ENCODE assay signal across 8 mouse cellular contexts in genomic region chr3:103140095-103140838, GRCm38 (mm10). TPM values are rescaled to one million over a fixed set of nuclear protein-coding genes. Genes with fewer than 3 reads are reported as not detected.
DNase-seq lines count a peak whose midpoint lies in the region; ATAC-seq and TF ChIP-seq lines count a peak whose summit lies in the region.
"Not testable (repeated sequence)": the region's sequence is repeated elsewhere in the genome, so short reads cannot be mapped to it uniquely, and the experiment has no call there.

No protein-coding gene starts in this region.

- ATAC-seq in liver, embryonic 16.5 days (ENCODE audit: low read depth), result peak; percentile 83
- ATAC-seq in megakaryocyte-erythroid progenitor cell, adult 5-6 weeks (replicated peaks; ENCODE audit: low FRiP score, low TSS enrichment, poor library complexity, severe bottlenecking), result peak; percentile 82
- peak; percentile 66 for ATAC-seq in stomach, embryonic 16.5 days (ENCODE audit: insufficient read depth, low FRiP score)

- 13% methylated on average over 11 of the region's 11 CpGs for WGBS in liver, embryonic 16.5 days (ENCODE audit: insufficient replicate concordance)
- WGBS in stomach, embryonic 16.5 days, result 50% methylated on average over 11 of the region's 11 CpGs

- peaks cover 16% of the 10 kb centered on the region; the same call in 1 of the 2 replicates for H3K36me3 ChIP-seq in liver, embryonic 16.5 days (ENCODE audit: control insufficient read depth, insufficient read depth)
- H3K36me3 ChIP-seq in stomach, embryonic 16.5 days (ENCODE audit: control insufficient read depth, insufficient read depth, low read length), result not testable (repeated sequence)

- peak; percentile 15 for DNase-seq in CD4-positive, CD25-positive, alpha-beta regulatory T cell, adult 2 months (ENCODE audit: low read depth, low spot score)
- DNase-seq in gastrocnemius, adult 8-10 months (ENCODE audit: low spot score in 2 of 2), result peak; percentile 7 to 14
- peak; percentile 60 to 62 for DNase-seq in heart, postnatal 10 days
- DNase-seq in kidney, postnatal 25 days, result peak; percentile 38 to 49

- H3K4me1 ChIP-seq in bone marrow macrophage, adult 2 months (ENCODE audit: control insufficient read depth, insufficient read depth, low read length), result peaks cover 19% of the 10 kb centered on the region
- peaks cover 25% of the 10 kb centered on the region for H3K4me1 ChIP-seq in liver, embryonic 16.5 days (ENCODE audit: control insufficient read depth, low read depth, low read length)
- not testable (repeated sequence) for H3K4me1 ChIP-seq in stomach, embryonic 16.5 days (ENCODE audit: control insufficient read depth, insufficient read depth, low read length)

- peak overlapping the region; percentile 60 for H3K9ac ChIP-seq in liver, embryonic 16.5 days (ENCODE audit: low read depth, low read length)
- not testable (repeated sequence) for H3K9ac ChIP-seq in stomach, embryonic 16.5 days (ENCODE audit: low read length)

- peak overlapping the region; percentile 59 for H3K4me2 ChIP-seq in liver, embryonic 16.5 days (ENCODE audit: low read depth, low read length)
- H3K4me2 ChIP-seq in stomach, embryonic 16.5 days (ENCODE audit: low read depth, low read length), result peak overlapping the region; percentile 28

- peak overlapping the region; percentile 50 for H3K4me3 ChIP-seq in bone marrow macrophage, adult 2 months (ENCODE audit: insufficient read depth, low read length)
- H3K4me3 ChIP-seq in liver, embryonic 16.5 days (ENCODE audit: low read depth, low read length), result peak overlapping the region; percentile 38
- not testable (repeated sequence) for H3K4me3 ChIP-seq in stomach, embryonic 16.5 days (replicated peaks; ENCODE audit: low read length)

- peak; percentile 75; the same call in 1 of the 2 replicates for TF ChIP-seq POLR2A in bone marrow macrophage, adult 2 months (IDR thresholded peaks at IDR 0.05; ENCODE audit: borderline replicate concordance, low read depth, low read length)

- peak overlapping the region; percentile 89 for H3K27ac ChIP-seq in bone marrow macrophage, adult 2 months (ENCODE audit: insufficient read depth, low read depth, low read length)
- H3K27ac ChIP-seq in liver, embryonic 16.5 days (ENCODE audit: low read length), result peak overlapping the region; percentile 63
- peak overlapping the region; percentile 86 for H3K27ac ChIP-seq in stomach, embryonic 16.5 days (ENCODE audit: low read length)

- not testable (repeated sequence) for H3K27me3 ChIP-seq in liver, embryonic 16.5 days (ENCODE audit: control insufficient read depth, insufficient read depth, low read depth, low read length); stomach, embryonic 16.5 days (ENCODE audit: control insufficient read depth, insufficient read depth, low read length)

- TF ChIP-seq CTCF in bone marrow macrophage, adult 2 months (IDR thresholded peaks at IDR 0.05; ENCODE audit: low read depth, low read length), result not testable (repeated sequence)

- intact Hi-C loops in heart, postnatal 10 days (cut with DNase I), result not testable (repeated sequence)

- not testable (repeated sequence) for H3K9me3 ChIP-seq in liver, embryonic 16.5 days (replicated peaks; ENCODE audit: control insufficient read depth, low read length); stomach, embryonic 16.5 days (replicated peaks; ENCODE audit: control insufficient read depth, low read length)

RNA-seq across cellular contexts. Expression of gene Bcas2, which starts 31.2 kb away (rescaled TPM):
- polyA plus RNA-seq in bone marrow macrophage, adult 2 months (2012; ENCODE audit: insufficient read depth, insufficient read length, missing spikeins), result 68.5 and 75.7 TPM in 2 replicates
- 10 to 100 TPM; 38.5 to 46.0 (median 40.4) TPM for total RNA-seq in gastrocnemius, adult 8-10 months (2022)
- total RNA-seq in heart, postnatal 10 days (2021), result 10 to 100 TPM; 55.5 to 61.6 TPM
- 117 and 129 TPM in 2 replicates for polyA plus RNA-seq in liver, embryonic 16.5 days (2015; fragmentation: Nextera tagmentation; extraction: Ambion mirVana)
- 134 and 143 TPM in 2 replicates for total RNA-seq in megakaryocyte-erythroid progenitor cell, adult 5-6 weeks (2014; fragmentation: Nextera tagmentation)
- total RNA-seq in megakaryocyte-erythroid progenitor cell, adult 5-6 weeks (2017), result 260 and 277 TPM in 2 replicates
- polyA plus RNA-seq in stomach, embryonic 16.5 days (2015; fragmentation: Nextera tagmentation; extraction: Ambion mirVana), result 177 and 186 TPM in 2 replicates

RNA-seq across cellular contexts. Expression of gene Dennd2c, which starts 37.9 kb away (rescaled TPM):
- 6.0 and 6.5 TPM in 2 replicates for polyA plus RNA-seq in bone marrow macrophage, adult 2 months (2012; ENCODE audit: insufficient read depth, insufficient read length, missing spikeins)
- 1 to 10 TPM; 2.1 to 4.1 (median 3.0) TPM for total RNA-seq in gastrocnemius, adult 8-10 months (2022)
- total RNA-seq in heart, postnatal 10 days (2021), result 1 to 10 TPM; 3.7 to 4.0 TPM
- polyA plus RNA-seq in liver, embryonic 16.5 days (2015; fragmentation: Nextera tagmentation; extraction: Ambion mirVana), result 7.6 and 7.8 TPM in 2 replicates
- total RNA-seq in megakaryocyte-erythroid progenitor cell, adult 5-6 weeks (2014; fragmentation: Nextera tagmentation), result 4.0 and 4.9 TPM in 2 replicates
- total RNA-seq in megakaryocyte-erythroid progenitor cell, adult 5-6 weeks (2017), result 2.0 and 2.4 TPM in 2 replicates
- 9.9 and 11.0 TPM in 2 replicates for polyA plus RNA-seq in stomach, embryonic 16.5 days (2015; fragmentation: Nextera tagmentation; extraction: Ambion mirVana)

Comparison
In these comparisons a context has a peak if more than half of its experiments do, and no peak if none do; other contexts are left out.
1. DNase-seq: peak in every context shown above with its lines; median percentile 61 in heart, postnatal 10 days; 44 in kidney, postnatal 25 days; 15 in CD4-positive, CD25-positive, alpha-beta regulatory T cell, adult 2 months; 10 in gastrocnemius, adult 8-10 months.